Mouse (Mus musculus) large intestine, adult 2 months (tissue): ENCODE results near the gene Meox1. TPM values are rescaled to one million over a fixed set of nuclear protein-coding genes. Genes with fewer than 3 reads are reported as not detected.
A peak's percentile ranks its signal among the peaks of the same experiment; 100 is the strongest.

Experiments used
- DNase-seq: peaks from one replicate; pipeline ENCODE4 v3.0.0-alpha.2; 2012; ENCODE audit warnings: low read depth, low spot score
- WGBS: fragments of 180-500 bp; shearing (Covaris S2); methylation state at CpG from one replicate; pipeline ENCODE4 v1.1.7; 2018; 5-methylcytosine and 5-hydroxymethylcytosine counted together
- polyA plus RNA-seq: library from polyadenylated mRNA; depleted of rRNA; stranded (reverse); fragments of >200 nt; gene quantifications from 2 replicates; pipeline ENCODE4 v1.2.3, GENCODE M21; 2012; rRNA removed

Meox1 gene
- polyA plus RNA-seq = 1.6 and 1.8 TPM in 2 replicates

- WGBS = 32% methylated on average over 11 of the region's 11 CpGs
- no peak for DNase-seq
Observed at GRCm38 (mm10) chr11:101894204-101894603, at the start of gene Meox1. TSS of gene Meox1 (minus strand) at chr11:101894374.

GRCm38 (mm10) chr11:101943055-101943454 is 48.9 kb upstream of the Meox1 start:
- 61% methylated on average over 3 of the region's 3 CpGs for WGBS
- DNase-seq = no peak

- 2% methylated on average over 32 of the region's 32 CpGs for WGBS
- no peak for DNase-seq
Observed at GRCm38 (mm10) chr11:101937108-101937507, 42.9 kb upstream of the Meox1 start.

GRCm38 (mm10) chr11:101936421-101936820 is 42.2 kb upstream of the Meox1 start:
- DNase-seq = peak; percentile 14
- WGBS = 37% methylated on average over 7 of the region's 7 CpGs

GRCm38 (mm10) chr11:101935743-101936142 is 41.6 kb upstream of the Meox1 start:
- no peak for DNase-seq
- 44% methylated on average over 3 of the region's 3 CpGs for WGBS

GRCm38 (mm10) chr11:101931978-101932377 is 37.8 kb upstream of the Meox1 start:
- no peak for DNase-seq
- 71% methylated on average over 4 of the region's 4 CpGs for WGBS

GRCm38 (mm10) chr11:101928030-101928762 is 34.0 kb upstream of the Meox1 start:
- DNase-seq = peak; percentile 33
- WGBS = 52% methylated on average over 25 of the region's 25 CpGs

GRCm38 (mm10) chr11:101926951-101927589 is 32.9 kb upstream of the Meox1 start:
- DNase-seq = no peak
- WGBS = 85% methylated on average over 10 of the region's 10 CpGs

GRCm38 (mm10) chr11:101925636-101926035 is 31.5 kb upstream of the Meox1 start:
- WGBS = 73% methylated on average over 6 of the region's 6 CpGs

GRCm38 (mm10) chr11:101924441-101924976 is 30.3 kb upstream of the Meox1 start:
- no peak for DNase-seq
- 66% methylated on average over 19 of the region's 19 CpGs for WGBS

More at GRCm38 (mm10) chr11:101925636-101926035, 31.5 kb upstream of the Meox1 start:
- no peak for DNase-seq

GRCm38 (mm10) chr11:101923988-101924387 is 29.8 kb upstream of the Meox1 start:
- DNase-seq = no peak
- WGBS = 93% methylated on average over 6 of the region's 6 CpGs

- 58% methylated on average over 12 of the region's 12 CpGs for WGBS
- no peak for DNase-seq
Observed at GRCm38 (mm10) chr11:101921361-101921952, 27.3 kb upstream of the Meox1 start.

- DNase-seq = peak; percentile 54
- WGBS = 3% methylated on average over 6 of the region's 6 CpGs
Observed at GRCm38 (mm10) chr11:101919660-101920059, 25.5 kb upstream of the Meox1 start.

- no peak for DNase-seq
- WGBS = 78% methylated on average over 3 of the region's 3 CpGs
Observed at GRCm38 (mm10) chr11:101918609-101919008, 24.4 kb upstream of the Meox1 start.

- 66% methylated on average over 3 of the region's 3 CpGs for WGBS
- DNase-seq = no peak
Observed at GRCm38 (mm10) chr11:101916772-101917171, 22.6 kb upstream of the Meox1 start.

GRCm38 (mm10) chr11:101913591-101913990 is 19.4 kb upstream of the Meox1 start:
- 64% methylated on average over 8 of the region's 8 CpGs for WGBS
- no peak for DNase-seq

GRCm38 (mm10) chr11:101911855-101912579 is 17.8 kb upstream of the Meox1 start:
- WGBS = 80% methylated on average over 4 of the region's 4 CpGs
- DNase-seq = no peak

- peak; percentile 53 for DNase-seq
- 24% methylated on average over 21 of the region's 21 CpGs for WGBS
Observed at GRCm38 (mm10) chr11:101910230-101910946, 16.2 kb upstream of the Meox1 start.

GRCm38 (mm10) chr11:101908777-101909176 is 14.6 kb upstream of the Meox1 start:
- WGBS = 69% methylated on average over 6 of the region's 6 CpGs
- DNase-seq = no peak
